Mouse (Mus musculus) cerebellum, adult 2 months (tissue): Measurements from ENCODE around the gene Ttll7.

Experiments
- CTCF ChIP-seq: fragments of 200-500 bp; IDR thresholded peaks from 2 replicates; pipeline ENCODE4 v1.5.1; 2011; ENCODE audit warnings: low read depth, mild to moderate bottlenecking, control low read depth, low read length, moderate library complexity, borderline replicate concordance; ENCODE audit not compliant: insufficient read depth
- POLR2A ChIP-seq: fragments of 200-500 bp; IDR thresholded peaks from 2 replicates; pipeline ENCODE4 v1.6.1; 2011; ENCODE audit warnings: low read length, control low read depth, borderline replicate concordance; ENCODE audit not compliant: insufficient read depth

DNA sequence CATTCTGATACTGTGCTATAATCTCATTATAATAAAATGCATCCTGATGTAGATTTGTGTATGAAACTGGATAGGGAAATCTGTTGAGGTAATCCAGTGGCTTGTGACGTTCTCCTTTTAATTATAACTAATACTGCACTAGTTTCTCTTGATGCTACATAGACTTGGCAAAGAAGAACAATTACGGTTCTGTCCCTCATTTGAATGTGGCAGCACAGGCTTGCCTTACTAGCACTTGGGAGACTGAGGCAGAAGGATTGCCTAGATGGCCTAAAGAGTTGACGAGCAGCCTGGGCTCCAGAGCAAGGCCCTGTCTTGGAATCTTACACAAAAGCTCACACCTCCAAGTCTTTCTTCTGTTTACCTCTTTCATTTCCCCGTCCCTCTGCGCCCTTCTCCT lies 80.3 kb downstream of the Ttll7 start:
- TF ChIP-seq CTCF (no peak), POLR2A (no peak)
